Mouse (Mus musculus): ENCODE measurements around the gene Scpep1. TPM values are rescaled to one million over a fixed set of nuclear protein-coding genes. Genes with fewer than 3 reads are reported as not detected.

The Scpep1 gene
- polyA plus RNA-seq, 1 experiment = 16.4 TPM

- no peak for TF ChIP-seq CTCF (IDR thresholded peaks at IDR 0.05; ENCODE audit: control insufficient read depth, insufficient read depth, insufficient replicate concordance, low read depth, low read length)
- TF ChIP-seq POLR2A (IDR thresholded peaks at IDR 0.05; ENCODE audit: control insufficient read depth, low read depth, low read length) = no peak
- H3K36me3 ChIP-seq (ENCODE audit: control insufficient read depth, insufficient read depth, low read length) = no peaks in the 10 kb centered on the region
- H3K27ac ChIP-seq (ENCODE audit: control insufficient read depth, insufficient read depth, low read depth, low read length) = peak overlapping the region; percentile 52
- H3K27me3 ChIP-seq (ENCODE audit: control insufficient read depth, insufficient read depth, low read length) = no peaks in the 10 kb centered on the region
- no peak overlapping the region for H3K4me3 ChIP-seq (ENCODE audit: control insufficient read depth, low read depth, low read length)
- no peaks in the 10 kb centered on the region for H3K4me1 ChIP-seq (ENCODE audit: control insufficient read depth, insufficient read depth, low read length)
These were observed 45.8 kb downstream of the Scpep1 start for GRCm38 (mm10) chr11:88909388-88910036.

DNA sequence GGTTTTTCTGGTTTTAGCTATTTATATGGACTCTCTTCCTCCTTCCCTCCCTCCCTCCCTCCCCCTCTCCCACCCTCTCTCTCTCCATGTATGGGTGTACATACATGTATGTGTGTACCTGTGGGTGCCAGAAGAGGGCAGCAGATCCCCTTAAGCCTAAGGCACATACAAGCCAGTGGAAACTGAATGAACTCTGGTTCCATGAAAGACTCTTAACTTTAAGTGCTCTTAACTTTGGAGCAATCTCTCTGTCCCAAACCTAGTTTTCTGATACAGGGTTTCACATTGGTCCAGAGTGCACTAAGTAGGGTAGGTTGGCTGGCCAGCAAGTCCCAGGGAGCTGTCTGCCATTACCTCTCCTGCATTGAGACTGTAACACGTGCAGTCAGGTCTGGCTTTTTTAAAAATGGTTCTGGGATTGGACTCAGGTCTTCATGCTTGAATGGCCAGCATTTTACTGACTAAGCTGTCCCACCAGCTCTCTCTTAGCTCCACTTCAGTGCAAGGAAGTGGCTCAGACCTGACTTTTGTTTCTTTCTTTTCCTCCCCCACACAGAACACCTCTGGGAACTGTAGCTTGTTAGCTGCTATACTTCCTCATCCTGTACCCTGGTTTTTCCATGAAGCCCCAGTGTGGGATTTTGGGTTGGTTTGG lies 46.6 kb downstream of the Scpep1 start:
- no peaks in the 10 kb centered on the region for H3K4me1 ChIP-seq (ENCODE audit: control insufficient read depth, insufficient read depth, low read length)
- TF ChIP-seq CTCF (IDR thresholded peaks at IDR 0.05; ENCODE audit: control insufficient read depth, insufficient read depth, insufficient replicate concordance, low read depth, low read length) = no peak
- no peak for TF ChIP-seq POLR2A (IDR thresholded peaks at IDR 0.05; ENCODE audit: control insufficient read depth, low read depth, low read length)
- H3K36me3 ChIP-seq (ENCODE audit: control insufficient read depth, insufficient read depth, low read length) = no peaks in the 10 kb centered on the region
- H3K4me3 ChIP-seq (ENCODE audit: control insufficient read depth, low read depth, low read length) = no peak overlapping the region
- H3K27me3 ChIP-seq (ENCODE audit: control insufficient read depth, insufficient read depth, low read length) = no peaks in the 10 kb centered on the region
- peak overlapping the region; percentile 52; the same call in 1 of the 2 replicates for H3K27ac ChIP-seq (ENCODE audit: control insufficient read depth, insufficient read depth, low read depth, low read length)

GRCm38 (mm10) chr11:88907886-88908285 lies 47.4 kb downstream of the Scpep1 start:
- Histone ChIP-seq H3K36me3 (ENCODE audit: control insufficient read depth, insufficient read depth, low read length) (no peaks in the 10 kb centered on the region), H3K27me3 (ENCODE audit: control insufficient read depth, insufficient read depth, low read length) (no peaks in the 10 kb centered on the region), H3K4me3 (ENCODE audit: control insufficient read depth, low read depth, low read length) (peak overlapping the region; percentile 67), H3K27ac (ENCODE audit: control insufficient read depth, insufficient read depth, low read depth, low read length) (no peak overlapping the region), H3K4me1 (ENCODE audit: control insufficient read depth, insufficient read depth, low read length) (no peaks in the 10 kb centered on the region)
- TF ChIP-seq CTCF (IDR thresholded peaks at IDR 0.05; ENCODE audit: control insufficient read depth, insufficient read depth, insufficient replicate concordance, low read depth, low read length) = no peak
- TF ChIP-seq POLR2A (IDR thresholded peaks at IDR 0.05; ENCODE audit: control insufficient read depth, low read depth, low read length) = no peak

GRCm38 (mm10) chr11:88905621-88906020 lies 49.6 kb downstream of the Scpep1 start:
- Histone ChIP-seq H3K4me1 (ENCODE audit: control insufficient read depth, insufficient read depth, low read length) (no peaks in the 10 kb centered on the region), H3K36me3 (ENCODE audit: control insufficient read depth, insufficient read depth, low read length) (no peaks in the 10 kb centered on the region), H3K27ac (ENCODE audit: control insufficient read depth, insufficient read depth, low read depth, low read length) (no peak overlapping the region), H3K27me3 (ENCODE audit: control insufficient read depth, insufficient read depth, low read length) (no peaks in the 10 kb centered on the region), H3K4me3 (ENCODE audit: control insufficient read depth, low read depth, low read length) (peak overlapping the region; percentile 79)
- peak; percentile 35; the same call in 1 of the 2 replicates for TF ChIP-seq POLR2A (IDR thresholded peaks at IDR 0.05; ENCODE audit: control insufficient read depth, low read depth, low read length)
- no peak for TF ChIP-seq CTCF (IDR thresholded peaks at IDR 0.05; ENCODE audit: control insufficient read depth, insufficient read depth, insufficient replicate concordance, low read depth, low read length)

DNA sequence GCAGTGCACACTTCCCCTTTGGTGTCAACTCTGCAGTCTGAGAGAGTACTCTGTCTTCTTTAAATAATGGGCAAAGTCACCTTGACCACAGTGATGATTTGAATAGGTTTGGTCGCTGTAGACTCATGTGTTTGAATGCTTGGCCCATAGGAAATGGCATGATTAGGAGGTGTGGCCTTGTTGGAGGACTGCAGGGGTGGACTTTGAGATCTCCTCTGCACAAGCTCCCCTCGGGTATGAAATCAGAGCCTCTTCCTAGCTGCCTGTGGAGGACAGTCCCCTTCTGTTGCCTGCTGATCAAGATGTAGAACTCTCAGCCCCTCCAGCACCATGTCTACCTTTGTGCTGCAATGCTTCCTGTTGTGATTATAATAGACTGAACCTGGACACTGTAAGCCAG lies 51.2 kb downstream of the Scpep1 start:
- Histone ChIP-seq H3K4me3 (ENCODE audit: control insufficient read depth, low read depth, low read length) (no peak overlapping the region), H3K27ac (ENCODE audit: control insufficient read depth, insufficient read depth, low read depth, low read length) (no peak overlapping the region), H3K4me1 (ENCODE audit: control insufficient read depth, insufficient read depth, low read length) (no peaks in the 10 kb centered on the region), H3K27me3 (ENCODE audit: control insufficient read depth, insufficient read depth, low read length) (no peaks in the 10 kb centered on the region), H3K36me3 (ENCODE audit: control insufficient read depth, insufficient read depth, low read length) (no peaks in the 10 kb centered on the region)
- TF ChIP-seq POLR2A (IDR thresholded peaks at IDR 0.05; ENCODE audit: control insufficient read depth, low read depth, low read length) (no peak), CTCF (IDR thresholded peaks at IDR 0.05; ENCODE audit: control insufficient read depth, insufficient read depth, insufficient replicate concordance, low read depth, low read length) (no peak)

DNA sequence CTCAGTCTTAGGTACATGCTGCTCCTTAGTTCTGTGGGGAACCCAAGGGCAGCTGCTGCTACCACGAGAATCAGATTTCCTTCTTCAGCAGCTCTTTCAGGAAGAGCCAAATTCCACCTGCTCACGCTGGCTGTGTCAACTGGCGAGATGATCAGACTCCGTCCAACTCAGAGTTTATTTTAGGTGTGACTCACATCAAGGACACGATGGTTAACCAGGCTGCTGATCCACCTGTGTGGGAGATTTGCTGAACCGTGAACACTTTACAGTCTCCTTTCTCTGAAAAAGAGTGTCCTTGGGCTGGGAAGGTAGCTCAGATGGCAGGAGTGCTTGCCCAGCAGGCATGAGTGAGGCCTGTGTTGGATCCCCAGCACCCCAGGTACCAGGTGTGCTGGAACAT lies 52.5 kb downstream of the Scpep1 start:
- H3K27ac ChIP-seq (ENCODE audit: control insufficient read depth, insufficient read depth, low read depth, low read length) = no peak overlapping the region
- H3K27me3 ChIP-seq (ENCODE audit: control insufficient read depth, insufficient read depth, low read length) = no peaks in the 10 kb centered on the region
- no peaks in the 10 kb centered on the region for H3K4me1 ChIP-seq (ENCODE audit: control insufficient read depth, insufficient read depth, low read length)
- H3K4me3 ChIP-seq (ENCODE audit: control insufficient read depth, low read depth, low read length) = no peak overlapping the region
- no peaks in the 10 kb centered on the region for H3K36me3 ChIP-seq (ENCODE audit: control insufficient read depth, insufficient read depth, low read length)
- TF ChIP-seq POLR2A (IDR thresholded peaks at IDR 0.05; ENCODE audit: control insufficient read depth, low read depth, low read length) (no peak), CTCF (IDR thresholded peaks at IDR 0.05; ENCODE audit: control insufficient read depth, insufficient read depth, insufficient replicate concordance, low read depth, low read length) (no peak)

- no peaks in the 10 kb centered on the region for H3K36me3 ChIP-seq (ENCODE audit: control insufficient read depth, insufficient read depth, low read length)
- H3K4me1 ChIP-seq (ENCODE audit: control insufficient read depth, insufficient read depth, low read length) = no peaks in the 10 kb centered on the region
- TF ChIP-seq CTCF (IDR thresholded peaks at IDR 0.05; ENCODE audit: control insufficient read depth, insufficient read depth, insufficient replicate concordance, low read depth, low read length) = no peak
- no peak for TF ChIP-seq POLR2A (IDR thresholded peaks at IDR 0.05; ENCODE audit: control insufficient read depth, low read depth, low read length)
- H3K4me3 ChIP-seq (ENCODE audit: control insufficient read depth, low read depth, low read length) = no peak overlapping the region
- no peak overlapping the region for H3K27ac ChIP-seq (ENCODE audit: control insufficient read depth, insufficient read depth, low read depth, low read length)
- no peaks in the 10 kb centered on the region for H3K27me3 ChIP-seq (ENCODE audit: control insufficient read depth, insufficient read depth, low read length)
These were observed 53.9 kb downstream of the Scpep1 start for GRCm38 (mm10) chr11:88901341-88901802.

Data from testis, adult 2 months (tissue).